Mouse (Mus musculus): ENCODE measurements around the gene Lats2.
"Not testable (repeated sequence)": the region's sequence is repeated elsewhere in the genome, so short reads cannot be mapped to it uniquely, and the experiment has no call there.

Lats2 gene

GRCm38 (mm10) chr14:57692517-57693130, 65.6 kb downstream of the Lats2 start:
- no peak for DNase-seq

GRCm38 (mm10) chr14:57691316-57691715, 66.9 kb downstream of the Lats2 start:
- DNase-seq = no peak

DNA sequence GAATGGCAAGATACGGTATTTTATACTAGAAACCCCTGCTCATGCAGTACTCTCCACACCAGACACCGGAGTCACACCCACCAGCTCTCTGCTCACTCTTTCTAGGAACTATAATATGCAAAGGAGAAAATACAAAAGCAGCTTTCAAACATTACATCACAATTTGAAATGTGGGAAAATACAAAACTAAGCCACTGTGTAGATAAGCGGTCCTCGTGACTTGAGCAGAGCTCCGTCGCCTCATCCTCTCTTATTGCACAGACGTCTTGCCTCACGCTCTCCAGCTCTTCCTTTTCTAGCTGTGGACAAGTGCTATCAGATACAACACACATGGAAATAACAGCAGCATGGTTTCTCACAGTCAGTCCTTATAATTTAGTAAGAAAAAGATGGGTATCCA, 67.5 kb downstream of the Lats2 start:
- DNase-seq = no peak

GRCm38 (mm10) chr14:57688066-57688465, 70.1 kb downstream of the Lats2 start:
- DNase-seq = not testable (repeated sequence)

- no peak for DNase-seq
These were observed 70.7 kb downstream of the Lats2 start for GRCm38 (mm10) chr14:57687441-57687840.

GRCm38 (mm10) chr14:57686647-57687046, 71.5 kb downstream of the Lats2 start:
- DNase-seq = no peak

GRCm38 (mm10) chr14:57684579-57684978, 73.6 kb downstream of the Lats2 start:
- DNase-seq = peak; percentile 60 to 67

DNA sequence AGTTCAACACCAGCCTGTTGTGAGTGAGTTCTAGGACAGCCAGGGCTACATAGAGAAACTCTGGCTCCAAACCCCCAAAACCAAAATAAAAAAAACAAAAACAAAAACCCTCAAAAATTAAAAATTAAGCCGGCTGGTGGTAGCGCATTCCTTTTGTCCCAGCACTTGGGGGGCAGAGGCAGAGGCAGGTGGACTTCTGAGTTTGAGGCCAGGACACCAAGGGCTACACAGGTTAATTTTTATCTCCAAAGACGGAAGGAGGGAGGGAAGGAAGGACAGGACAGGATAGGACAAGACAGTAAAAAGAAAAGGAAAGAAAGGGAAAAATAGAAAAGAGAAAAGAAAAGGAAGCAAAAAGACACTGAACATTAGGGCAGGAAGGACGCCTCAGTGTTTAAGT, 75.4 kb downstream of the Lats2 start:
- no peak for DNase-seq

DNA sequence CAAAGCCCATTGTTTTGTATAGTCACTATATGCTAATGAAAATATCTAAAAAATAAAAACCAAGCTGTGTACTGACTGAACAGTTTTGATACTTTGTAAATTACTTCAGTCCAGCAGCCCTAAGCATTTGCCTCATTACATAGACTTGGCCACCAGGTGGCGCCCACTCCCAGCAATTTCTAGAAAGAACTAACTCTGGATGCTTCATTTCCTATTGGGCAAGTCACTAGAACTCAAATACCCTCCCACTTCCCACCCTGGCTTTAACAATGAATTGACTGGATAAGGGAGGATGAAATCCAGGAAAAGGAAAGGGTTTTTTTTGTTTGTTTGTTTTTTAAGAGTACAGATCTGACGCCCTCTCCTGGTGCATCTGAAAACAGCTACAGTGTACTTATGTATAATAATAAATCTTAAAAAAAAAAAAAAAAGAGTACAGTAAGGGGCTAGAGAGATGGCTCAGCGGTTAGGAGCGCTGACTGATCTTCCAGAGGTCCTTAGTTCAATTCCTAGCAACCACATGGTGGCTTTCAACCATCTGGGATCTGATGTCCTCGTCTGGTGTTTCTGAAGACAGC, 78.1 kb downstream of the Lats2 start:
- DNase-seq = peak; percentile 83 to 87

DNA sequence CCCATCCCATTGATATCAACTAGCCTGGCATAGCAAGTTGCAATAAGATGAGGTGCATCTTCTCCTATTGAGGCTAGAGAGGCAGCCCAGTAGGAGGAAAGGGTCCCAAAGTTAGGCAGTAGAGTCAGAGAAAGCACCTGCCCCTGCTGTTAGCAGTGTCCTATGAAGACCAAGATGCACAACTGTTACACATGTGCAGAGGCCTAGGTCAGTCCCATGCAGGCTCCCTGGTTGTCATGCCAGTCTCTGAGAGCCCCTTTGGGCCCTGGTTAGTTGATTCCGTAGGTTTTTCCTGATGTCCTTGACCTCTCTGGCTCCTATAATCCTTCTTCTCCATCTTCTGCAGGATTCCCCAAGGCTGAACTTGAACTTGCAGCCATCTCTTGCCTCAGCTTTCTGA, 78.7 kb downstream of the Lats2 start:
- DNase-seq = no peak

DNA sequence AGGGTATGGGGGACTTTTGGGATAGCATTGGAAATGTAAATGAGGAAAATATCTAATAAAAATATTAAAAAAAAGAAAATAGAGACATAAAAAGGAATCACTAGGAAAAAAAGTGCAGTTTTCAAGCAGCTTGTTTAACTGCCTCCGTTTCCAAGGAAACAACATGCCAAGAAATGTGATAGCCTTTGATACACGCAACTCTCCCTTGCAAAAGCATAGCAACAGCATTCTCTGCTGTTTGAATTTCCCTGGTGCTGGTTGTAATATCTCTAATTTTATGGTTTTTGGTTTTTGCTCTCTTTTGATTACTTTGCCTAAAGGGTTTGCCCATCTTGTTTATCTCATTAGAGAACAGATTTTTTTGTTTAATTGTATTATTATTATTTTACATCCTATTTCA, 82.7 kb downstream of the Lats2 start:
- no peak for DNase-seq

GRCm38 (mm10) chr14:57665628-57665950, 92.6 kb downstream of the Lats2 start:
- no peak for DNase-seq

GRCm38 (mm10) chr14:57664822-57665627, 93.2 kb downstream of the Lats2 start, which contains the start of gene Xpo4:
Gene Xpo4, minus strand, starts transcription at chr14:57665430.
- peak; percentile 89 for DNase-seq

DNA sequence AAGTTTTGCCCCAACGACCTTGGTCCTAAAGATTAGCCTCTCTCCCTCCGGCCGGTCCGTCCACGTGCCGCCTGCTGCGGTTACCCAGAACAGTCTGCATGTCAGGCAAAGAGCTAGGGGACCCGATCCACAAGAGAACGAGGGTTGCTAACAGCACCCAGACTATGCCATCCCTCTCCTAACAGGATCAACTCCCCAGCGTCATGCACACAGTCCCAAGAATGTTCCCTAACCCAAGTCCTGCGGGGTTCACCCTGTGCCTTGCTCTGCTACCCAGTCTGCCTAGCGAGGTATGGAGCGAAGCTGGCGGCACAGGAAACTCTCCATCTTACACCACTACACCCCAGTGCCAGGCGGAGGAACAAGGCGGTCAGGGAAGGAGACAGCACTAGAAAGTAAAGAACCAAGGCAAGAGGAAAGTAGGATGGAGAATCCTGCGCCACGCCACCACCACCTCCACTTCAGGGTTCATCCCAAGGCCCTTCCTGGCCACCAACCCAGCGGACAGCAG, 93.8 kb downstream of the Lats2 start:
- no peak for DNase-seq

GRCm38 (mm10) chr14:57663630-57664029, 94.6 kb downstream of the Lats2 start:
- no peak for DNase-seq

DNA sequence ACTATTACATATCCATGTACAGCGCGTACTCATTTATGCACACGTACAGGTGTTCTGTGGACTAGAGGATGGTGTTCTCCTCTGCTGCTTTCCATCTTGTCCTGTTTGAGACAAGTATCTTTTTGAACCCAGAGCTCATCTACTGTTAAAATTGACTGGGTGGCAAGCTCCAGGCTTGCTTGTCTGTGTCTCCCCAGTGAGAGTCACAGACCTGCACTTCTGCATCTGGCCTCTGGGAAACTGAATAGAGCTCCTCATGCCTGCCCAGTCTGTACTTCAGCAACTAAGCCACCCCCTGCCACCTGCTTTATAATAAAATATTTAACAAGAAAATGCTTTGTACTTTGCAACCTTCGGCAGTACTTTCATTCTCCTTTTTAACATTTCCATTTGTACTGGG, 99.9 kb downstream of the Lats2 start:
- no peak for DNase-seq

DNA sequence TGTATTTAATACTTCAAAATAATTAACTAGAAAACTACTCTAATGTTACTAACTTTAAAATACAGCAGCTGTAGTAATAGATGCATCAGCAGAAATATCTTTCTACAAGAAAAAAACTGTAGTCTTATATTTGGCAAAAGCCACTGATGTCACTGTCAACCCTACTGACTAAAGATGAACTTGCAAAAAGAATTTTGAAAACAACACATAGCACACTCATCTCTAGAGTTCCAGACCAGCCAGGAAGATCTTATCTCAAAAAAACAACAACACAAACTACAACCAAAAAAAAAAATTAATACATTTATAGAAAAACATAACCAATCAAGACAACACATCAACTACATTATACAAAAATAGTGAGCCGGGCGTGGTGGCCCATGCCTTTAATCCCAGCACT, 100.7 kb downstream of the Lats2 start:
- DNase-seq = no peak

GRCm38 (mm10) chr14:57656519-57656918, 101.7 kb downstream of the Lats2 start:
- DNase-seq = not testable (repeated sequence)

GRCm38 (mm10) chr14:57649501-57649900, 108.7 kb downstream of the Lats2 start:
- no peak for DNase-seq

- DNase-seq = no peak
These were observed 112.0 kb downstream of the Lats2 start for GRCm38 (mm10) chr14:57646155-57646554.
